Mouse (Mus musculus) heart, adult 2 months (tissue): ENCODE data around the gene Fam173b. TPM values are rescaled to one million over a fixed set of nuclear protein-coding genes. Genes with fewer than 3 reads are reported as not detected.
A peak's percentile ranks its signal among the peaks of the same experiment; 100 is the strongest.

ENCODE experiments used
- DNase-seq, 2 experiments: peaks; one replicate each; pipeline ENCODE4 v3.0.0; 2021
- H3K27ac ChIP-seq: fragments of 200-600 bp; 2 replicates; pipeline ENCODE4 v1.8.1; 2022
- H3K27me3 ChIP-seq: fragments of 200-500 bp; 2 replicates; pipeline ENCODE4 v1.6.1; 2012; ENCODE audit warnings: mild to moderate bottlenecking, low read length, inconsistent platforms, mixed read lengths; ENCODE audit not compliant: control insufficient read depth, insufficient read depth
- H3K36me3 ChIP-seq: fragments of 200-500 bp; 2 replicates; pipeline ENCODE4 v1.6.1; 2012; ENCODE audit warnings: low read length, inconsistent platforms; ENCODE audit not compliant: control insufficient read depth, insufficient read depth
- H3K4me1 ChIP-seq: fragments of 200-500 bp; 2 replicates; pipeline ENCODE4 v1.6.1; 2011; ENCODE audit warnings: low read length; ENCODE audit not compliant: control insufficient read depth, insufficient read depth
- H3K4me3 ChIP-seq: fragments of 200-600 bp; 2 replicates; pipeline ENCODE4 v1.8.1; 2022
- H3K79me2 ChIP-seq: fragments of 200-500 bp; replicated peaks from 2 replicates; pipeline ENCODE4 v1.6.1; 2012; ENCODE audit warnings: mild to moderate bottlenecking, inconsistent platforms, low read length, moderate library complexity, mixed read lengths; ENCODE audit not compliant: control insufficient read depth, insufficient read depth
- H3K9ac ChIP-seq: fragments of 200-500 bp; 2 replicates; pipeline ENCODE4 v1.6.1; 2012; ENCODE audit warnings: low read depth, mild to moderate bottlenecking, control low read depth, inconsistent platforms, low read length, mixed read lengths
- CTCF ChIP-seq: fragments of 200-600 bp; IDR thresholded peaks from 2 replicates; pipeline ENCODE4 v1.8.1; 2022; ENCODE audit warnings: antibody characterized with exemption, mild to moderate bottlenecking, moderate library complexity
- EP300 ChIP-seq: fragments of 200-500 bp; IDR thresholded peaks from 2 replicates; pipeline ENCODE4 v1.6.1; 2011; ENCODE audit warnings: low read depth, low read length, control low read depth; ENCODE audit not compliant: insufficient read depth
- POLR2A ChIP-seq: fragments of 200-500 bp; IDR thresholded peaks from 2 replicates; pipeline ENCODE4 v1.6.1; 2011; ENCODE audit warnings: mild to moderate bottlenecking, low read depth, low read length, control low read depth; ENCODE audit not compliant: insufficient read depth
- WGBS: fragments of 180-500 bp; shearing (Covaris S2); methylation state at CpG from one replicate; pipeline ENCODE4 v1.1.7; 2018; 5-methylcytosine and 5-hydroxymethylcytosine counted together
- intact Hi-C: fragments of 180-260 bp; cut with DNase I; formaldehyde crosslinking; loops from one replicate; pipeline ENCODE4 v1.15.1; 2025
- long read RNA-seq: library from polyadenylated mRNA; stranded (forward); transcript quantifications from one replicate; pipeline ENCODE4 v2.0.0, GENCODE M21; 2021
- polyA plus RNA-seq: library from polyadenylated mRNA; depleted of rRNA; stranded (reverse); fragments of >200 nt; gene quantifications from 2 replicates; pipeline ENCODE4 v1.2.3, GENCODE M21; 2012; rRNA removed
- total RNA-seq, 2 experiments: library from RNA; stranded (reverse); gene quantifications; 2 replicates each; pipeline ENCODE4 v1.2.3; 2021

The Fam173b gene
- 10 to 100 TPM; 20.0 to 22.4 TPM for total RNA-seq
- 11.2 and 17.1 TPM in 2 replicates for polyA plus RNA-seq
- long read RNA-seq, full-length matches to known transcripts: 23 of 27 reads
- long read RNA-seq, partial matches to known transcripts: 0 of 27 reads
- long read RNA-seq, other reads (novel, unspliced or antisense): 4 of 27 reads

GRCm38 (mm10) chr15:31601646-31602374 is at the start of gene Fam173b, which contains the start of gene Cct5:
Gene Fam173b, plus strand, starts transcription at chr15:31601852.
Gene Cct5, minus strand, starts transcription at chr15:31601804.
- DNase-seq: peak; percentile 98 to 99
- TF ChIP-seq EP300 (0 out of 2 replicates have a peak, but pooled peaks have one; percentile 14), POLR2A (peak; percentile 96), CTCF (no peak)
- Histone ChIP-seq H3K79me2 (peaks cover 9% of the 10 kb centered on the region), H3K4me3 (peak within 1 kb of the TSS; percentile 95), H3K36me3 (peaks cover 4% of the 10 kb centered on the region; the same call in 1 of the 2 replicates), H3K4me1 (peaks cover 8% of the 10 kb centered on the region), H3K27ac (peak within 1 kb of the TSS; percentile 95), H3K27me3 (no peaks in the 10 kb centered on the region), H3K9ac (peak within 1 kb of the TSS; percentile 100)
- under 1% methylated on average over 63 of the region's 63 CpGs for WGBS
- intact Hi-C loops: loop anchor here (10.0 kb wide), 1 partner anchor 377 kb away; the partner anchor contains the start of gene Dap

GRCm38 (mm10) chr15:31554855-31555254 is 46.8 kb upstream of the Fam173b start:
- DNase-seq: no peak
- Histone ChIP-seq H3K4me1 (no peaks in the 10 kb centered on the region), H3K36me3 (no peaks in the 10 kb centered on the region), H3K27me3 (no peaks in the 10 kb centered on the region), H3K9ac (no peak overlapping the region), H3K4me3 (no peak overlapping the region), H3K27ac (no peak overlapping the region), H3K79me2 (no peaks in the 10 kb centered on the region)
- intact Hi-C loops: no loop called here
- WGBS: 78% methylated on average over 2 of the region's 2 CpGs
- TF ChIP-seq CTCF (no peak), EP300 (no peak), POLR2A (no peak)

- Histone ChIP-seq H3K4me3 (no peak overlapping the region), H3K79me2 (no peaks in the 10 kb centered on the region), H3K27me3 (no peaks in the 10 kb centered on the region), H3K27ac (no peak overlapping the region), H3K4me1 (no peaks in the 10 kb centered on the region), H3K36me3 (no peaks in the 10 kb centered on the region), H3K9ac (no peak overlapping the region)
- WGBS: 80% methylated on average over 6 of the region's 6 CpGs
- intact Hi-C loops: no loop called here
- TF ChIP-seq CTCF (no peak), EP300 (no peak), POLR2A (no peak)
- no peak for DNase-seq
These were observed 40.3 kb upstream of the Fam173b start for GRCm38 (mm10) chr15:31561390-31561789.

GRCm38 (mm10) chr15:31561976-31562375 is 39.7 kb upstream of the Fam173b start:
- Histone ChIP-seq H3K4me1 (no peaks in the 10 kb centered on the region), H3K79me2 (no peaks in the 10 kb centered on the region), H3K27ac (no peak overlapping the region), H3K27me3 (no peaks in the 10 kb centered on the region), H3K36me3 (no peaks in the 10 kb centered on the region), H3K4me3 (no peak overlapping the region), H3K9ac (no peak overlapping the region)
- 93% methylated on average over 4 of the region's 4 CpGs for WGBS
- TF ChIP-seq CTCF: no peak
- intact Hi-C loops: no loop called here
- DNase-seq: no peak

GRCm38 (mm10) chr15:31562847-31563246 is 38.8 kb upstream of the Fam173b start:
- H3K27ac ChIP-seq: no peak overlapping the region
- H3K4me3 ChIP-seq: no peak overlapping the region
- H3K36me3 ChIP-seq: no peaks in the 10 kb centered on the region
- no peaks in the 10 kb centered on the region for H3K79me2 ChIP-seq
- H3K27me3 ChIP-seq: no peaks in the 10 kb centered on the region
- no peaks in the 10 kb centered on the region for H3K4me1 ChIP-seq
- no peak for DNase-seq
- intact Hi-C loops: no loop called here
- no peak overlapping the region for H3K9ac ChIP-seq
- no peak for TF ChIP-seq POLR2A
- TF ChIP-seq EP300: no peak
- TF ChIP-seq CTCF: no peak
- 39% methylated on average over 8 of the region's 8 CpGs for WGBS
